Mouse (Mus musculus) adrenal gland, adult (tissue): ENCODE results near the gene Exosc3.

Experiments
- DNase-seq, 2 experiments: peaks; one replicate each; pipeline ENCODE4 v3.0.0; 2022 to 2023; ENCODE audit warnings: low spot score in 1 of 2; ENCODE audit not compliant: inconsistent age in 2 of 2

Exosc3 gene

DNA sequence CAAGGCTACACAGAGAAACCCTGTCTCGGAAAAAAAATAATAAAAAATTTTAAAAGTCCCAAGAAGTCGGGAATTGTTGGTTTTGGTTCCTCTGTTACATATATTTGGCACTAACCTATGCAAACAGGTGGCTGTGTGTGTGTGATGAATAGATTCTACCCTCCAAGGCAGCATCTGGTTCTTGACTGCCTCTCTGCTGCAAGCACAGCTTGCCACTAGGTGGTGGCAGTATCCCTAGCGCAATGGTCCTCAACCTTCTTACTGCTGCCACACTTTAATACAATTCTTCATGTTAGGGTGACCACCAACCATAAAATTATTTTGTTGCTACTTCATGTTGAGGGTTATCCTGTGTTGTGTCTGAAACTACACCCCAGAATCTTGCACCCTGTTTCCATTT lies 56.2 kb downstream of the Exosc3 start:
- peak in 1 of 2 experiments; percentile 47 for DNase-seq

DNA sequence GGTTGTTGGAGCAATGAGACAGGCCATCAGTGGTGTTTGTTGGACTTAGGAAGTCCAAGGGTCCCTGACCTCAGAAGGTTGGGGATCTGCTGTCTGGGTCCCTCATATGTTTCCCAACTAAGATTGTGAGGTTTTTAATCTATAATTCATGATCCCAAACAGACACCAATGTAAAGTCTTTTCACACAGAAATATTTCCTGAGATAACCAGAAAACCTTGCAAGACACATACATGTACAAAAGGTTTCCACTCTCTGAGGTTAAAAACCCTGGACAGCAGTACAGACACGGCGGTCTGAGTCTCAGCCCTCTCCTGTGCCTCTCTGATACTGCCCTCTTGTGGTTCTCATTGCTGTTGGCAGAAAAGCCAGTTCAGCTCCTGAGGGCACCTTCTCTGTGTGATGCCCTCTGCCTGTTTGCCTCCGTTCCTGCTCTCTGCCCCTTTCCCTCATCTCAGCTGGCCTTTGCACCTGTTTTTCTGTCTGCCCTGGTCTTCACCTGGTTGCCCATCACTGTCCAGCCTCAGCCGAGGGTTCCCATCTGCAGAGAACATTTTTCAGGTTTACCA lies 62.5 kb downstream of the Exosc3 start:
- DNase-seq = peak; percentile 67 to 90

DNA sequence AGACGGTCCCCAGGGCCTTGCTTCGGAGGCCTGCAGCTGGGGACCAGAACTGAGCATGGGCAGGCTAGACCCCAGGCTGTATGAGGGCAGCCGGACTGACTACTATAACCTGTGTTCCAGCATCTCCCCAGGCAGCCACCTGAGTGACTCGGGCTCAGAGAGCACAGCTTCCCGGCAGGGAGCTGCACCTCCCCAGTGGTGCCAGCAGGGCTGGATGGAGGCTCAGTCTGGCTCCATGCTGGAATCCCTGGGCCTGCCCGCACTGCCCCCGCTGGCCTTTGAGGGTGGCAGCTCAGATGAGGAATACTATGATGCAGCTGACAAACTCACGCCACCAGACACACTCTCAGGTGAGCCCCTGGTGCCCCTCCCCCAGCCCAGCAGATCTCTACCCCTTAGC lies 63.2 kb downstream of the Exosc3 start:
- DNase-seq = peak in 1 of 2 experiments; percentile 19

DNA sequence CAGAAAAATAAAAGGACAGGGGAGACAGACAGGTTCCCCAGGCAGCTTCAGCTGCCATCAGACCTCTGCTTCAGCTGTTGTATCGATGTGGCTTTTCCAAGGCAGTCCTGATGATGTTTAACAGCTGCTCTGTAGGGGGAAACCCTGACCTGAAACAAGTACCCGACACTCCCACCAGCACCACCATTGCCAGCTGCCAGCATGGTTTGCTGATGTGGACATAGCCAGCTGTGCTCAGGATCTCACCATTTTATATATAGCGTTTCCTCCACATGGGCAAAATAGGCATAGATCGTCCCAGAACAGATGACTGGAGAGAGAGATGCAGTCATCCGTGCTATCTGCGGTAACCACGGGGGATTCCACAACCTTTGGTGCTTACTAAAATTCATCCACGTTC lies 66.8 kb downstream of the Exosc3 start:
- DNase-seq = no peak

DNA sequence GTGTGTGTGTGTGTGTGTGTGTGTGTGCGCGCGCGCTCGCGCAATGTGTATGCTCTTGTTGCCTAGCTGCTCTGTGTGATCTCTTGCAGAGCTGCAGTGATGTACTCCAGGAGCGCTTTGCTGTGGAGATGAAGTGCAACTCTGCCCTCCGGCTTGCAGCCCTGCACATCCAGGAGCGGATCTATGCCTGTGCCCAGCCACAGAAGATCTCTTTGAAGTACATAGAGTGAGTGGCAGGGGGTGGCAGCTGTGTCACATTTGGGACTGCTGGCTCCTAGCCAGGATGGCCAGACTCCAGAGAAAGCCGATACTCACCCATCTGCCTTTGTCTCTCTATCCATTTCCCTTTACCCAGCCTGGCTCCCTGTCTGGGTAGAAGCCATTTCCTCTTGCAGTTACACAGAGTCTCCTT lies 71.5 kb downstream of the Exosc3 start:
- DNase-seq = peak; percentile 49 to 74

DNA sequence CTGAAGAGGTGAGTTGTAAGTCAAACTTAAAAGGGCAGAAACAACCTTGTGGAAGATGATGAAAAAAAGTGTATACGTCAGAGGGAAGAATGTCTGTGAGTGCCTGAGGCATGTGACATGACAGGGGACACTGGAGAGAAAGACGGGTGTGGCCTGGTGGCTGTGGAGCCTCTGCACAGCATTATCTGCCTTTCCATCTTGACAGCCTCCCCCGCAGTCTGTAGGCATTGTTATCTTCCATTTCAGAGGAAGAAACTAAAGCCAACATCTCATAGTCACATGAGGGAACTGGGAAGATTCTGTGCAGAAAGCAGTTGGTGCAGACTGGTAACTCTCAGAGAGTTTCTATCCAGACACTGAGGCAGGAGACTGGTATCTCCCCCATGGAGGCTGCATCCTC lies 74.6 kb downstream of the Exosc3 start:
- no peak for DNase-seq
